Mouse (Mus musculus): ENCODE data around the gene Olfr613. TPM values are rescaled to one million over a fixed set of nuclear protein-coding genes. Genes with fewer than 3 reads are reported as not detected.
"Not testable (repeated sequence)": the region's sequence is repeated elsewhere in the genome, so short reads cannot be mapped to it uniquely, and the experiment has no call there.

Olfr613 gene
- polyA plus RNA-seq (2016; fragmentation: Nextera tagmentation; extraction: Ambion mirVana): not detected in 2 replicates

DNA sequence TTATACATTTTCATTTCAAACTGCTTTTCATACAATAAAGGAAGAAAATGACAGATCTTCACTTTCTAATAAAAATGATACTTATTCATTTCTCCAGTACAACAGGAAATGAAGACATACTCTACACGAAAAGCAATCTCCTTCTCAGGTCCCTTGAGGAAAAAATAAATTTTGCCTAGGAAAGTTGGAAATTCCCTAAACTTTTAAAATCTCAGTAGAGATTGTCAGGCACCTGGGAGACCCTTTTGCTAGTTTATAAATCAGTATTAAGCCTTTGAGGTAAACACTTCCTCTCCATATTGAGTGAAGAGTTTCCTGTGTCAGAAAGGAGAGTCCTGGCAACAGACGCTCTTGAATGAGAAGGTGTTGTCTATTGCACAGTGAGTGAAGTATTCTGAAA, at the start of gene Olfr613:
TSS of gene Olfr613 (plus strand) at position 301 of the 400 bp plus-strand sequence.
- Histone ChIP-seq H3K4me1 (no peaks in the 10 kb centered on the region), H3K27ac (replicated peaks) (no peak within 1 kb of the TSS), H3K27me3 (ENCODE audit: low read depth, poor library complexity, severe bottlenecking) (no peaks in the 10 kb centered on the region), H3K36me3 (no peaks in the 10 kb centered on the region), H3K9me3 (replicated peaks) (no peaks in the 10 kb centered on the region), H3K4me3 (no peak within 1 kb of the TSS)
- 83% methylated on average over 2 of the region's 2 CpGs for WGBS
- no peak for DNase-seq (ENCODE audit: low spot score)

DNA sequence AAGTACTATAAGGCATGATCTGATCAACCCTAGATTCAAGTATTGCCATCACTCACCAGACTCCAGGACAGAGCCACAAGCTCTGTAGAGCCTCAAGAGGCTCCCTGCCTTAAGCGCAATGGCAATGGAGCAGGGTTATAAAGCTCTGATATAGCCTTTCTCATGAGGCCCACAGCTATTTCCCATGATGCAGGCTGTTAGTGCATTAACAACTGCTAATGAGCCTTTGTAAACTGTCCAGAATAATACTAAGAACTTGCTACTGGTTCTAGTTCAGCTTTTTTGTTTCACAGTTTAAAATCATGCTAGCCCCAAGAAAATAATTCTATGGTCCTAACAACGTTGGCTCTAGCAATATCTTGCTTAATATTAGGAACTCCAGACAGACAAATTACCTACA, 35.9 kb upstream of the Olfr613 start, which contains the start of gene Olfr610:
TSS of gene Olfr610 (minus strand) at position 101 of the 400 bp plus-strand sequence.
- 84% methylated on average over 2 of the region's 2 CpGs for WGBS
- Histone ChIP-seq H3K27ac (replicated peaks) (no peak within 1 kb of the TSS), H3K27me3 (ENCODE audit: low read depth, poor library complexity, severe bottlenecking) (no peaks in the 10 kb centered on the region), H3K36me3 (no peaks in the 10 kb centered on the region), H3K4me3 (no peak within 1 kb of the TSS), H3K4me1 (no peaks in the 10 kb centered on the region), H3K9me3 (replicated peaks) (no peaks in the 10 kb centered on the region)
- no peak for DNase-seq (ENCODE audit: low spot score)

- WGBS: 79% methylated on average over 1 of the region's 1 CpGs
- not testable (repeated sequence) for H3K27me3 ChIP-seq (ENCODE audit: low read depth, poor library complexity, severe bottlenecking); H3K36me3 ChIP-seq; H3K4me3 ChIP-seq; H3K9me3 ChIP-seq (replicated peaks); H3K27ac ChIP-seq (replicated peaks); DNase-seq (ENCODE audit: low spot score); H3K4me1 ChIP-seq
Observed at GRCm38 (mm10) chr7:103520746-103521145, 27.1 kb upstream of the Olfr613 start, which contains the start of gene Olfr611. Olfr611 (minus strand) TSS chr7:103520846.

DNA sequence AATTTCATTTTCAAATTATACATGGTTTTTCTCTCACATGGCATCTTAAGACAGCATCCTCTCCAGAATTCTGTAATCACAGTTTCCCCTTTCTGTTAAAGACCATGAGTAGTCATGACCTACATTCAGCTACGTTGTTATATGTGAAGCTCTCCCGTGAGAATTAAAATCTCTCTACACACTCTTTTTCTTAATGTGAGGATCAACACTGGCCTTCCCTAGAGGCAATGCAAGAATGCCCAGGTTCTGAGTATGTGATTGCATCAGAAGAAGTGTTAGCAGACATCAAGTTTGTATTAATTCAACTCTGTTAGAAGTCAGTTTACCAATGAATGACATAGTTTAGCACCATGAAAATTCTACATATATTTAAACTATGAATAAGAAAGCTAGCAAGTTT, 5.3 kb upstream of the Olfr613 start, which contains the start of gene Olfr612:
TSS of gene Olfr612 (minus strand) at position 101 of the 400 bp plus-strand sequence.
- H3K36me3 ChIP-seq; H3K27ac ChIP-seq (replicated peaks); DNase-seq (ENCODE audit: low spot score); H3K4me3 ChIP-seq; H3K27me3 ChIP-seq (ENCODE audit: low read depth, poor library complexity, severe bottlenecking); H3K4me1 ChIP-seq; H3K9me3 ChIP-seq (replicated peaks): not testable (repeated sequence)
- 87% methylated on average over 2 of the region's 2 CpGs for WGBS

DNA sequence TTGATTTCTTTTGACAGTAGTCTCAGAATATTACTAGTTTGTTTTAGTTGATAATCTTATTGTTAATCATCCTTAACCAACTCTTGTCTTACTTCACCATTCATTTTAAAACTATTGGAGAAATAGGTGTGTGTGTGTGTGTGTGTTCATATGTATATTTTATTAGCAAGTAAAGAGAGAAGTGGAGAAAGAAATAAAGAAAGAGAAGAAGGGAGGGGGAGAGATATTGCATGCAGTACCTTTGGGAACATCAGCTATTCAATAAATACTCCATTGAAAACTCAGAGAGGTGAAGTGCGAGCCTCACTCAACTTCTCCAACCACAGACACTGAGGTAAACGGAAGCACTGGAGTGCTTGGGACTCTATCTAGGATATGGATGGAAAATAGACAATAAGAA, 7.9 kb downstream of the Olfr613 start, which contains the start of gene Olfr615:
TSS of gene Olfr615 (plus strand) at position 301 of the 400 bp plus-strand sequence.
- Histone ChIP-seq H3K27me3 (ENCODE audit: low read depth, poor library complexity, severe bottlenecking) (no peaks in the 10 kb centered on the region), H3K36me3 (no peaks in the 10 kb centered on the region), H3K9me3 (replicated peaks) (no peaks in the 10 kb centered on the region), H3K4me1 (no peaks in the 10 kb centered on the region), H3K27ac (replicated peaks) (no peak within 1 kb of the TSS), H3K4me3 (no peak within 1 kb of the TSS)
- DNase-seq (ENCODE audit: low spot score): no peak
- WGBS: 93% methylated on average over 2 of the region's 2 CpGs

- no peaks in the 10 kb centered on the region for H3K36me3 ChIP-seq
- WGBS: 79% methylated on average over 3 of the region's 3 CpGs
- H3K27ac ChIP-seq (replicated peaks): no peak within 1 kb of the TSS
- H3K4me1 ChIP-seq: no peaks in the 10 kb centered on the region
- H3K9me3 ChIP-seq (replicated peaks): no peaks in the 10 kb centered on the region
- no peak for DNase-seq (ENCODE audit: low spot score)
- no peaks in the 10 kb centered on the region for H3K27me3 ChIP-seq (ENCODE audit: low read depth, poor library complexity, severe bottlenecking)
- no peak within 1 kb of the TSS for H3K4me3 ChIP-seq
Observed at GRCm38 (mm10) chr7:103569043-103569442, 21.2 kb downstream of the Olfr613 start, which contains the start of gene Olfr616. Olfr616 (minus strand) TSS chr7:103569143.

GRCm38 (mm10) chr7:103572761-103573160, 24.9 kb downstream of the Olfr613 start, which contains the start of gene Olfr617:
Olfr617 (plus strand) TSS chr7:103573061.
- Histone ChIP-seq H3K9me3 (replicated peaks) (no peaks in the 10 kb centered on the region), H3K4me1 (no peaks in the 10 kb centered on the region), H3K4me3 (no peak within 1 kb of the TSS), H3K36me3 (no peaks in the 10 kb centered on the region), H3K27ac (replicated peaks) (no peak within 1 kb of the TSS), H3K27me3 (ENCODE audit: low read depth, poor library complexity, severe bottlenecking) (no peaks in the 10 kb centered on the region)
- WGBS: 97% methylated on average over 1 of the region's 1 CpGs
- no peak for DNase-seq (ENCODE audit: low spot score)

GRCm38 (mm10) chr7:103589803-103590202, 41.9 kb downstream of the Olfr613 start, which contains the start of gene Olfr618:
Olfr618 (plus strand) TSS chr7:103590103.
- WGBS: 71% methylated on average over 2 of the region's 2 CpGs
- Histone ChIP-seq H3K4me3 (no peak within 1 kb of the TSS), H3K9me3 (replicated peaks) (no peaks in the 10 kb centered on the region), H3K27me3 (ENCODE audit: low read depth, poor library complexity, severe bottlenecking) (no peaks in the 10 kb centered on the region), H3K36me3 (no peaks in the 10 kb centered on the region), H3K27ac (replicated peaks) (no peak within 1 kb of the TSS), H3K4me1 (no peaks in the 10 kb centered on the region)
- DNase-seq (ENCODE audit: low spot score): no peak

- Histone ChIP-seq H3K4me1 (no peaks in the 10 kb centered on the region), H3K4me3 (no peak within 1 kb of the TSS), H3K9me3 (replicated peaks) (no peaks in the 10 kb centered on the region), H3K27ac (replicated peaks) (no peak within 1 kb of the TSS), H3K27me3 (ENCODE audit: low read depth, poor library complexity, severe bottlenecking) (no peaks in the 10 kb centered on the region), H3K36me3 (no peaks in the 10 kb centered on the region)
- DNase-seq (ENCODE audit: low spot score): no peak
Observed at GRCm38 (mm10) chr7:103600275-103600674, 52.4 kb downstream of the Olfr613 start, which contains the start of gene Olfr619. Olfr619 (plus strand) TSS chr7:103600575.

Small RNA genes within 50 kb of the gene (microRNA-seq; reads per million reads assigned to microRNA genes)
- gene Gm26506: not detected

Other genes starting within 250 kb of the Olfr613 start
- not detected in 2 replicates for gene Olfr596, start 242.4 kb upstream of the Olfr613 start, polyA plus RNA-seq (2016; fragmentation: Nextera tagmentation; extraction: Ambion mirVana)
- not detected in 2 replicates for gene Olfr597, start 231.8 kb upstream of the Olfr613 start, polyA plus RNA-seq (2016; fragmentation: Nextera tagmentation; extraction: Ambion mirVana)
- not detected in 2 replicates for gene Olfr598, start 224.5 kb upstream of the Olfr613 start, polyA plus RNA-seq (2016; fragmentation: Nextera tagmentation; extraction: Ambion mirVana)
- not detected in 2 replicates for gene Olfr599, start 212.2 kb upstream of the Olfr613 start, polyA plus RNA-seq (2016; fragmentation: Nextera tagmentation; extraction: Ambion mirVana)
- not detected in 2 replicates for gene Olfr600, start 198.4 kb upstream of the Olfr613 start, polyA plus RNA-seq (2016; fragmentation: Nextera tagmentation; extraction: Ambion mirVana)
- gene Olfr601, start 185.4 kb upstream of the Olfr613 start, polyA plus RNA-seq (2016; fragmentation: Nextera tagmentation; extraction: Ambion mirVana): not detected in 2 replicates
- gene Olfr603, start 161.9 kb upstream of the Olfr613 start, polyA plus RNA-seq (2016; fragmentation: Nextera tagmentation; extraction: Ambion mirVana): not detected in 2 replicates
- gene Usp17lc, start 133.0 kb upstream of the Olfr613 start, polyA plus RNA-seq (2016; fragmentation: Nextera tagmentation; extraction: Ambion mirVana): not detected in 2 replicates
- gene Olfr605, start 102.6 kb upstream of the Olfr613 start, polyA plus RNA-seq (2016; fragmentation: Nextera tagmentation; extraction: Ambion mirVana): not detected in 2 replicates
- gene Olfr606, start 99.0 kb upstream of the Olfr613 start, polyA plus RNA-seq (2016; fragmentation: Nextera tagmentation; extraction: Ambion mirVana): not detected in 2 replicates
- gene Olfr607, start 83.9 kb upstream of the Olfr613 start, polyA plus RNA-seq (2016; fragmentation: Nextera tagmentation; extraction: Ambion mirVana): not detected in 2 replicates
- gene Olfr608, start 78.2 kb upstream of the Olfr613 start, polyA plus RNA-seq (2016; fragmentation: Nextera tagmentation; extraction: Ambion mirVana): not detected in 2 replicates
- not detected in 2 replicates for gene Olfr609, start 50.0 kb upstream of the Olfr613 start, polyA plus RNA-seq (2016; fragmentation: Nextera tagmentation; extraction: Ambion mirVana)
- gene Olfr610, start 36.0 kb upstream of the Olfr613 start, polyA plus RNA-seq (2016; fragmentation: Nextera tagmentation; extraction: Ambion mirVana): not detected in 2 replicates
- not detected in 2 replicates for gene Olfr611, start 27.2 kb upstream of the Olfr613 start, polyA plus RNA-seq (2016; fragmentation: Nextera tagmentation; extraction: Ambion mirVana)
- gene Olfr612, start 5.4 kb upstream of the Olfr613 start, polyA plus RNA-seq (2016; fragmentation: Nextera tagmentation; extraction: Ambion mirVana): not detected in 2 replicates
- not detected in 2 replicates for gene Olfr615, start 8.0 kb downstream of the Olfr613 start, polyA plus RNA-seq (2016; fragmentation: Nextera tagmentation; extraction: Ambion mirVana)
- not detected in 2 replicates for gene Olfr616, start 21.1 kb downstream of the Olfr613 start, polyA plus RNA-seq (2016; fragmentation: Nextera tagmentation; extraction: Ambion mirVana)
- not detected in 2 replicates for gene Olfr617, start 25.0 kb downstream of the Olfr613 start, polyA plus RNA-seq (2016; fragmentation: Nextera tagmentation; extraction: Ambion mirVana)
- gene Olfr618, start 42.0 kb downstream of the Olfr613 start, polyA plus RNA-seq (2016; fragmentation: Nextera tagmentation; extraction: Ambion mirVana): not detected in 2 replicates
- gene Olfr619, start 52.5 kb downstream of the Olfr613 start, polyA plus RNA-seq (2016; fragmentation: Nextera tagmentation; extraction: Ambion mirVana): not detected in 2 replicates
- gene Olfr620, start 64.5 kb downstream of the Olfr613 start, polyA plus RNA-seq (2016; fragmentation: Nextera tagmentation; extraction: Ambion mirVana): not detected in 2 replicates
- not detected in 2 replicates for gene Olfr622, start 94.6 kb downstream of the Olfr613 start, polyA plus RNA-seq (2016; fragmentation: Nextera tagmentation; extraction: Ambion mirVana)
- not detected in 2 replicates for gene Olfr623, start 115.6 kb downstream of the Olfr613 start, polyA plus RNA-seq (2016; fragmentation: Nextera tagmentation; extraction: Ambion mirVana)
- gene Olfr624, start 123.1 kb downstream of the Olfr613 start, polyA plus RNA-seq (2016; fragmentation: Nextera tagmentation; extraction: Ambion mirVana): 0.02 TPM in 2 replicates
- not detected in 2 replicates for gene Olfr625-ps1, start 134.6 kb downstream of the Olfr613 start, polyA plus RNA-seq (2016; fragmentation: Nextera tagmentation; extraction: Ambion mirVana)
- gene Olfr243, start 166.6 kb downstream of the Olfr613 start, polyA plus RNA-seq (2016; fragmentation: Nextera tagmentation; extraction: Ambion mirVana): not detected in 2 replicates
- gene Olfr628, start 182.3 kb downstream of the Olfr613 start, polyA plus RNA-seq (2016; fragmentation: Nextera tagmentation; extraction: Ambion mirVana): not detected in 2 replicates
- gene Olfr629, start 196.9 kb downstream of the Olfr613 start, polyA plus RNA-seq (2016; fragmentation: Nextera tagmentation; extraction: Ambion mirVana): not detected in 2 replicates
- gene Olfr630, start 209.3 kb downstream of the Olfr613 start, polyA plus RNA-seq (2016; fragmentation: Nextera tagmentation; extraction: Ambion mirVana): not detected in 2 replicates
- gene Olfr69, start 223.5 kb downstream of the Olfr613 start, polyA plus RNA-seq (2016; fragmentation: Nextera tagmentation; extraction: Ambion mirVana): not detected in 2 replicates
- gene Olfr68, start 231.6 kb downstream of the Olfr613 start, polyA plus RNA-seq (2016; fragmentation: Nextera tagmentation; extraction: Ambion mirVana): not detected in 2 replicates
- not detected in 2 replicates for gene Olfr67, start 243.7 kb downstream of the Olfr613 start, polyA plus RNA-seq (2016; fragmentation: Nextera tagmentation; extraction: Ambion mirVana)

All from midbrain, embryonic 10.5 days (tissue).